Mouse (Mus musculus): ENCODE measurements around the gene Prnp. TPM values are rescaled to one million over a fixed set of nuclear protein-coding genes. Genes with fewer than 3 reads are reported as not detected.

Prnp gene
- total RNA-seq (2015; ENCODE audit: low replicate concordance) (80.3 and 84.9 TPM in 2 replicates), total RNA-seq (2017; ENCODE audit: low replicate concordance) (147 and 159 TPM in 2 replicates)

- ATAC-seq (replicated peaks; ENCODE audit: low FRiP score, poor library complexity, severe bottlenecking) = peak; percentile 87
Measured at GRCm38 (mm10) chr2:131909683-131910572, at the start of gene Prnp, which contains the start of gene Prn. Gene Prnp, plus strand, starts transcription at chr2:131909928. Gene Prn, plus strand, starts transcription at chr2:131909957.

GRCm38 (mm10) chr2:131862617-131863275 is 47.0 kb upstream of the Prnp start:
- no peak for ATAC-seq (replicated peaks; ENCODE audit: low FRiP score, poor library complexity, severe bottlenecking)

- no peak for ATAC-seq (replicated peaks; ENCODE audit: low FRiP score, poor library complexity, severe bottlenecking)
Measured at GRCm38 (mm10) chr2:131863472-131863871, 46.3 kb upstream of the Prnp start.

GRCm38 (mm10) chr2:131864262-131864796 is 45.4 kb upstream of the Prnp start:
- 0 out of 2 replicates have a peak, but pooled peaks have one; percentile 47 for ATAC-seq (replicated peaks; ENCODE audit: low FRiP score, poor library complexity, severe bottlenecking)

GRCm38 (mm10) chr2:131866676-131867075 is 43.1 kb upstream of the Prnp start:
- no peak for ATAC-seq (replicated peaks; ENCODE audit: low FRiP score, poor library complexity, severe bottlenecking)

GRCm38 (mm10) chr2:131868983-131869382 is 40.7 kb upstream of the Prnp start:
- no peak for ATAC-seq (replicated peaks; ENCODE audit: low FRiP score, poor library complexity, severe bottlenecking)

- no peak for ATAC-seq (replicated peaks; ENCODE audit: low FRiP score, poor library complexity, severe bottlenecking)
Measured at GRCm38 (mm10) chr2:131873376-131873775, 36.4 kb upstream of the Prnp start.

- no peak for ATAC-seq (replicated peaks; ENCODE audit: low FRiP score, poor library complexity, severe bottlenecking)
Measured at GRCm38 (mm10) chr2:131876551-131877265, 33.0 kb upstream of the Prnp start.

- no peak for ATAC-seq (replicated peaks; ENCODE audit: low FRiP score, poor library complexity, severe bottlenecking)
Measured at GRCm38 (mm10) chr2:131881766-131882165, 28.0 kb upstream of the Prnp start.

GRCm38 (mm10) chr2:131883136-131883535 is 26.6 kb upstream of the Prnp start:
- no peak for ATAC-seq (replicated peaks; ENCODE audit: low FRiP score, poor library complexity, severe bottlenecking)

- ATAC-seq (replicated peaks; ENCODE audit: low FRiP score, poor library complexity, severe bottlenecking) = no peak
Measured at GRCm38 (mm10) chr2:131886503-131887160, 23.1 kb upstream of the Prnp start.

- no peak for ATAC-seq (replicated peaks; ENCODE audit: low FRiP score, poor library complexity, severe bottlenecking)
Measured at GRCm38 (mm10) chr2:131888233-131888632, 21.5 kb upstream of the Prnp start.

- ATAC-seq (replicated peaks; ENCODE audit: low FRiP score, poor library complexity, severe bottlenecking) = no peak
Measured at GRCm38 (mm10) chr2:131892534-131892933, 17.2 kb upstream of the Prnp start.

GRCm38 (mm10) chr2:131895106-131895505 is 14.6 kb upstream of the Prnp start:
- no peak for ATAC-seq (replicated peaks; ENCODE audit: low FRiP score, poor library complexity, severe bottlenecking)

GRCm38 (mm10) chr2:131896011-131896410 is 13.7 kb upstream of the Prnp start:
- ATAC-seq (replicated peaks; ENCODE audit: low FRiP score, poor library complexity, severe bottlenecking) = no peak

- no peak for ATAC-seq (replicated peaks; ENCODE audit: low FRiP score, poor library complexity, severe bottlenecking)
Measured at GRCm38 (mm10) chr2:131897336-131898109, 12.2 kb upstream of the Prnp start.

- no peak for ATAC-seq (replicated peaks; ENCODE audit: low FRiP score, poor library complexity, severe bottlenecking)
Measured at GRCm38 (mm10) chr2:131902423-131902822, 7.3 kb upstream of the Prnp start.

GRCm38 (mm10) chr2:131902867-131903266 is 6.9 kb upstream of the Prnp start:
- no peak for ATAC-seq (replicated peaks; ENCODE audit: low FRiP score, poor library complexity, severe bottlenecking)

- peak; percentile 82 for ATAC-seq (replicated peaks; ENCODE audit: low FRiP score, poor library complexity, severe bottlenecking)
Measured at GRCm38 (mm10) chr2:131905025-131905424, 4.7 kb upstream of the Prnp start.
